Mouse (Mus musculus) forebrain, embryonic 16.5 days (tissue): ENCODE measurements around the gene E130114P18Rik. TPM values are rescaled to one million over a fixed set of nuclear protein-coding genes. Genes with fewer than 3 reads are reported as not detected.
A peak's percentile ranks its signal among the peaks of the same experiment; 100 is the strongest.

Source experiments
- ATAC-seq: fragments of 200-750 bp; cut with Nextera tagmentation; 2 replicates; pipeline ENCODE4 v1.8.0; 2017; ENCODE audit warnings: mild to moderate bottlenecking, moderate library complexity
- H3K27ac ChIP-seq: fragments of 300-500 bp; sonication (generic); 2 replicates; pipeline ENCODE4 v1.5.1; 2014; ENCODE audit warnings: low read length, control low read depth
- H3K27me3 ChIP-seq: fragments of 300-500 bp; sonication (generic); replicated peaks from 2 replicates; pipeline ENCODE4 v1.6.1; 2014; ENCODE audit warnings: low read length; ENCODE audit not compliant: control insufficient read depth, insufficient read depth
- H3K36me3 ChIP-seq: fragments of 300-500 bp; sonication (generic); 2 replicates; pipeline ENCODE4 v1.6.1; 2014; ENCODE audit not compliant: control insufficient read depth, insufficient read depth
- H3K4me1 ChIP-seq: fragments of 300-500 bp; sonication (generic); replicated peaks from 2 replicates; pipeline ENCODE4 v1.6.1; 2014; ENCODE audit warnings: low read length; ENCODE audit not compliant: control insufficient read depth, insufficient read depth
- H3K4me2 ChIP-seq: fragments of 300-500 bp; sonication (generic); 2 replicates; pipeline ENCODE4 v1.6.1; 2014; ENCODE audit warnings: mild to moderate bottlenecking, low read length, control low read depth
- H3K4me3 ChIP-seq: fragments of 300-500 bp; sonication (generic); replicated peaks from 2 replicates; pipeline ENCODE4 v1.5.1; 2014; ENCODE audit warnings: mild to moderate bottlenecking, low read length, control low read depth
- H3K9ac ChIP-seq: fragments of 300-500 bp; sonication (generic); replicated peaks from 2 replicates; pipeline ENCODE4 v1.6.1; 2014; ENCODE audit warnings: low read depth, low read length, control low read depth
- H3K9me3 ChIP-seq: fragments of 300-500 bp; sonication (generic); 2 replicates; pipeline ENCODE4 v1.6.1; 2016; ENCODE audit warnings: low read length; ENCODE audit not compliant: control insufficient read depth
- WGBS: fragments of 180-500 bp; shearing (Covaris S2); extraction: QIAGEN DNeasy Blood & Tissue Kit; methylation state at CpG from one replicate; pipeline ENCODE4 v1.1.7; 2014; 5-methylcytosine and 5-hydroxymethylcytosine counted together
- polyA plus RNA-seq: library from polyadenylated mRNA; unstranded; fragments of >200 nt; fragmentation: Nextera tagmentation; extraction: Ambion mirVana; gene quantifications from 2 replicates; pipeline ENCODE4 v1.2.1, GENCODE M21; 2015

E130114P18Rik gene
- polyA plus RNA-seq, 1 experiment from 2014 or later = 31.0 TPM

DNA sequence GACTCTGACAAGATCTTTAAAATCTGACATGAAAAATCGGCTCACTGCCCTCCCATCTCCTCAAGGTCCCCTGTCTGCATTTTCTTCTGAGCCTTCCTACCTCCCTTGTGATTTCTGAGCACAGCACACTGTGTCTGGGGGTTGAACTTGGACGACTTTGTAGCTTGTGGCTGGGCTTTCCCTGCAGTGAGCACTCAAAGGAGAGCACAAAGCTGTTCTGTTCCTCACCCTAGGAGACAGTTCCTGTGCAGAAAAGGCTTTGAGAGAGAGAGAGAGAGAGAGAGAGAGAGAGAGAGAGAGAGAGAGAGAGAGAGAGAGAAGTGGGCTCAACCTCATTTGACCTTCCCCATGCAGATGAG, 101.3 kb downstream of the E130114P18Rik start:
- Histone ChIP-seq H3K9ac (no peak overlapping the region), H3K27me3 (no peaks in the 10 kb centered on the region), H3K4me3 (no peak overlapping the region), H3K4me1 (peaks cover 15% of the 10 kb centered on the region), H3K9me3 (no peaks in the 10 kb centered on the region), H3K36me3 (no peaks in the 10 kb centered on the region), H3K27ac (no peak overlapping the region), H3K4me2 (no peak overlapping the region)
- WGBS = 9% methylated on average over 2 of the region's 2 CpGs
- peak; percentile 41 for ATAC-seq

DNA sequence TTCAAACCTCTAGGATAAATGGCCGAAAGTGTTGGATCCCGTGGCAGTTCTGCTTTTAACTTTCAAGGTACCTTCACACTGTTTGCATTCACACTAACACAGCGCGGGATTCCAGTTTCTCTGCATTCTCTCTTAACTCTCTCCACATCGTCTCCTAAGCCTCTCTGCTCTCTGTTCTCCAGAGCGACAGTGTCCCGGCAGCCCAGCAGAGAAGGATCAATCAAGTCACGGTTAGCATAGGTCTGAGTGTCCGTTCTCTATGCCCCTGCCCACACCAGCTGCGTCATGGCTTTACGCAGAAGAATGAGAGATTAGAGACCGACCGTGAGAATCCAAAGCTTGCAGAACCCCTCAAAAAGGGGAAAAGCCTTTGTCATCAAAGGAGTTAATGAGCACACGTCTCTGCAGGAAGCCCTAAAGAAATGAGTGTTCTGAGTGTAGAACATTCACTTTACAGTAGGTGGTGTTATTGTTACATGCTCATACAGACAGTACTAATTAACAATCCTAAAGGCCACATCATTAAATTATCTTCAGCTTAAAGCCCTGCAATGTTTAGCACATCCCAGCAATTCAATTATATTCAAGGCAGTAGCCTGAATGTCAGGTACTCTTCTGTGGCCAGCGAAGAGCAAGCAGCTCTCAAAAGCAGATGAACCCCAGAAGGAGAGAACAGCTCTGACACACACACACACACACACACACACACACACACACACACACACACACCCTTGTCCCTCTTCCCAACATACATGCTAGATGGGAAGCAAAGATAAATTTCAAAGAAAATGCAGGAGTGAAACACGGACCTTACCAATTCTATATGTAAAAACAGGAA, 101.9 kb downstream of the E130114P18Rik start:
- Histone ChIP-seq H3K27ac (no peak overlapping the region), H3K4me1 (peaks cover 15% of the 10 kb centered on the region)

GRCm38 (mm10) chr4:97673854-97674510, 103.9 kb downstream of the E130114P18Rik start:
- WGBS = 85% methylated on average over 6 of the region's 6 CpGs
- no peak for ATAC-seq
- no peaks in the 10 kb centered on the region for H3K27me3 ChIP-seq

More for the DNA sequence above, 101.9 kb downstream of the E130114P18Rik start:
- H3K27me3 ChIP-seq = no peaks in the 10 kb centered on the region
- H3K4me3 ChIP-seq = peak overlapping the region; percentile 30
- H3K4me2 ChIP-seq = peak overlapping the region; percentile 47
- H3K9ac ChIP-seq = peak overlapping the region; percentile 44
- no peaks in the 10 kb centered on the region for H3K36me3 ChIP-seq
- 11% methylated on average over 16 of the region's 16 CpGs for WGBS
- ATAC-seq = peak; percentile 90
- H3K9me3 ChIP-seq = no peaks in the 10 kb centered on the region

GRCm38 (mm10) chr4:97672501-97672900, 105.4 kb downstream of the E130114P18Rik start:
- Histone ChIP-seq H3K27ac (no peak overlapping the region), H3K4me3 (no peak overlapping the region), H3K27me3 (no peaks in the 10 kb centered on the region), H3K4me1 (peaks cover 20% of the 10 kb centered on the region), H3K4me2 (no peak overlapping the region), H3K9me3 (no peaks in the 10 kb centered on the region), H3K9ac (no peak overlapping the region), H3K36me3 (no peaks in the 10 kb centered on the region)
- 66% methylated on average over 5 of the region's 5 CpGs for WGBS
- ATAC-seq = no peak

More at GRCm38 (mm10) chr4:97673854-97674510, 103.9 kb downstream of the E130114P18Rik start:
- H3K4me3 ChIP-seq = no peak overlapping the region
- no peak overlapping the region for H3K9ac ChIP-seq
- H3K36me3 ChIP-seq = no peaks in the 10 kb centered on the region
- no peak overlapping the region for H3K4me2 ChIP-seq
- H3K27ac ChIP-seq = no peak overlapping the region
- peaks cover 20% of the 10 kb centered on the region for H3K4me1 ChIP-seq
- no peaks in the 10 kb centered on the region for H3K9me3 ChIP-seq

DNA sequence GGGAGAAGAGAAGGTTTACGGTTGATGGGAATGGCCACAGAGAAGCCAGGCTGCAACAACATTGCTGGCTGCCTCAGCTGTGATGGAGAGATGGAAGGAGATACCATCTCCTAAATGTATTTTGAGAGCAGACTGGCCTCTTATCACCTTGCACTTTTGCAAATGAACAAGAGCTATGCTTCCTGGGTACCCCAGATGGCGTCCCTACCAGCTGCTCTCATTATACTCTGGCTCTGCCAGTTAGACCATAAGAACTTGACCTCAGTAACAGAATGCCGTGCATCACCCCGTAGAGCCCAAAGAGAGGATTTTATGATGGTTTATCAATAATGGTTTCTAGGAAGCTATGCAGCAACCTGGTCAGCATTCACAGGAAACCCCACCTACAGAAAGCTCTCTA, 106.0 kb downstream of the E130114P18Rik start:
- Histone ChIP-seq H3K9ac (no peak overlapping the region), H3K4me3 (no peak overlapping the region), H3K4me1 (peaks cover 20% of the 10 kb centered on the region), H3K27ac (no peak overlapping the region), H3K4me2 (no peak overlapping the region), H3K27me3 (no peaks in the 10 kb centered on the region), H3K36me3 (no peaks in the 10 kb centered on the region), H3K9me3 (no peaks in the 10 kb centered on the region)
- ATAC-seq = no peak
- WGBS = 72% methylated on average over 4 of the region's 4 CpGs

DNA sequence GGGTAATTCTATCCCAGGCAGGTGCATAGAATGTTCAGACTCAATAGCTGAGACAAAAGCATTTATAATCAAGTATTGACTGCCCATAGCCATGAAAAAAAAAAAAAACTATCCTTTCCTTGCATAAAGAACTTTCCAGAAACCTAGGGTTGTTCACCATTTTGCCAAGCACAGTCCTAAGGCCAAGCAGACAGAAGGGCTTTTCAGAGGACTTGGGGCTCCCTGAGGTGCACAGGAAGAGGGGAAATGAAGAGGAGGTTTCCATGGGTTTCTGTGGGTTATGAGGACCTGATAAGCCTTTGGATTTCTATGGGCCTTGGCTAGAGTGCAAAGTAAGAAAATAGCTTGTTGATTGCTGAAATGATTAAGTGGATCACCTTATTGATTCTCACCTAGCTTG, 107.5 kb downstream of the E130114P18Rik start:
- H3K27ac ChIP-seq = no peak overlapping the region
- no peaks in the 10 kb centered on the region for H3K27me3 ChIP-seq
- H3K4me3 ChIP-seq = no peak overlapping the region
- H3K4me1 ChIP-seq = peaks cover 9% of the 10 kb centered on the region
- H3K9ac ChIP-seq = no peak overlapping the region
- no peaks in the 10 kb centered on the region for H3K36me3 ChIP-seq
- ATAC-seq = no peak
- no peak overlapping the region for H3K4me2 ChIP-seq
- no peaks in the 10 kb centered on the region for H3K9me3 ChIP-seq

GRCm38 (mm10) chr4:97669808-97670207, 108.1 kb downstream of the E130114P18Rik start:
- Histone ChIP-seq H3K9ac (no peak overlapping the region), H3K4me1 (peaks cover 9% of the 10 kb centered on the region; the same call in 1 of the 2 replicates), H3K4me3 (no peak overlapping the region), H3K27ac (no peak overlapping the region), H3K9me3 (no peaks in the 10 kb centered on the region), H3K27me3 (no peaks in the 10 kb centered on the region), H3K4me2 (no peak overlapping the region), H3K36me3 (no peaks in the 10 kb centered on the region)
- peak; percentile 69 for ATAC-seq
- WGBS = 12% methylated on average over 3 of the region's 3 CpGs

GRCm38 (mm10) chr4:97665428-97665755, 112.5 kb downstream of the E130114P18Rik start:
- no peak for ATAC-seq
- H3K27me3 ChIP-seq = no peaks in the 10 kb centered on the region
- H3K4me3 ChIP-seq = no peak overlapping the region
- no peaks in the 10 kb centered on the region for H3K9me3 ChIP-seq
- H3K36me3 ChIP-seq = no peaks in the 10 kb centered on the region
- H3K27ac ChIP-seq = no peak overlapping the region
- no peak overlapping the region for H3K9ac ChIP-seq
- WGBS = 57% methylated on average over 7 of the region's 7 CpGs
- H3K4me1 ChIP-seq = peaks cover 13% of the 10 kb centered on the region
- no peak overlapping the region for H3K4me2 ChIP-seq

GRCm38 (mm10) chr4:97664738-97665427, 113.0 kb downstream of the E130114P18Rik start:
- 40% methylated on average over 7 of the region's 7 CpGs for WGBS

More at GRCm38 (mm10) chr4:97664738-97665427, 113.0 kb downstream of the E130114P18Rik start:
- no peak overlapping the region for H3K4me2 ChIP-seq
- H3K9ac ChIP-seq = no peak overlapping the region
- no peak overlapping the region for H3K27ac ChIP-seq
- H3K4me1 ChIP-seq = peaks cover 12% of the 10 kb centered on the region
- no peak overlapping the region for H3K4me3 ChIP-seq
- H3K36me3 ChIP-seq = no peaks in the 10 kb centered on the region
- H3K27me3 ChIP-seq = no peaks in the 10 kb centered on the region
- no peak for ATAC-seq
- H3K9me3 ChIP-seq = no peaks in the 10 kb centered on the region
